Mouse (Mus musculus) cerebellum, adult 8-10 months (tissue): Measurements from ENCODE around the gene Pcf11.

Experiments used
- DNase-seq: peaks from one replicate; pipeline ENCODE4 v3.0.0; 2022

Gene Pcf11

GRCm38 (mm10) chr7:92669507-92670471 is at the start of gene Pcf11:
TSS of gene Pcf11 (minus strand) at chr7:92669934.
- DNase-seq, result peak; percentile 94

GRCm38 (mm10) chr7:92715055-92715454 is 45.3 kb upstream of the Pcf11 start:
- no peak for DNase-seq

GRCm38 (mm10) chr7:92711593-92711992 is 41.9 kb upstream of the Pcf11 start:
- DNase-seq, result no peak

GRCm38 (mm10) chr7:92709573-92709972 is 39.8 kb upstream of the Pcf11 start:
- DNase-seq, result no peak

GRCm38 (mm10) chr7:92706711-92707110 is 37.0 kb upstream of the Pcf11 start:
- no peak for DNase-seq

- no peak for DNase-seq
Measured at GRCm38 (mm10) chr7:92705534-92705933, 35.8 kb upstream of the Pcf11 start.

- DNase-seq, result no peak
Measured at GRCm38 (mm10) chr7:92703661-92704060, 33.9 kb upstream of the Pcf11 start.

GRCm38 (mm10) chr7:92698770-92699169 is 29.0 kb upstream of the Pcf11 start:
- no peak for DNase-seq

- no peak for DNase-seq
Measured at GRCm38 (mm10) chr7:92696395-92696794, 26.7 kb upstream of the Pcf11 start.

- no peak for DNase-seq
Measured at GRCm38 (mm10) chr7:92689101-92689500, 19.4 kb upstream of the Pcf11 start.

- DNase-seq, result no peak
Measured at GRCm38 (mm10) chr7:92688299-92688669, 18.6 kb upstream of the Pcf11 start.

- DNase-seq, result no peak
Measured at GRCm38 (mm10) chr7:92687556-92688298, 18.0 kb upstream of the Pcf11 start.

GRCm38 (mm10) chr7:92677346-92677745 is 7.6 kb upstream of the Pcf11 start:
- no peak for DNase-seq

GRCm38 (mm10) chr7:92675131-92675530 is 5.4 kb upstream of the Pcf11 start:
- no peak for DNase-seq

- DNase-seq, result peak; percentile 55
Measured at GRCm38 (mm10) chr7:92668791-92669506, 785 bp downstream of the Pcf11 start.

GRCm38 (mm10) chr7:92666274-92666820 is 3.4 kb downstream of the Pcf11 start:
- DNase-seq, result no peak

- no peak for DNase-seq
Measured at GRCm38 (mm10) chr7:92658050-92658449, 11.7 kb downstream of the Pcf11 start.

- no peak for DNase-seq
Measured at GRCm38 (mm10) chr7:92656386-92656785, 13.3 kb downstream of the Pcf11 start.

GRCm38 (mm10) chr7:92653329-92653728 is 16.4 kb downstream of the Pcf11 start:
- no peak for DNase-seq

- DNase-seq, result no peak
Measured at GRCm38 (mm10) chr7:92647790-92648189, 21.9 kb downstream of the Pcf11 start.

- DNase-seq, result no peak
Measured at GRCm38 (mm10) chr7:92642358-92642757, 27.4 kb downstream of the Pcf11 start.

GRCm38 (mm10) chr7:92638050-92638449 is 31.7 kb downstream of the Pcf11 start:
- no peak for DNase-seq
